Mouse (Mus musculus) E14TG2a.4 (cell line): Measurements from ENCODE around the gene Wdr63.

Experiments
- H3K27me3 ChIP-seq: 2 replicates; pipeline ENCODE4 v1.6.1; 2014; ENCODE audit warnings: low read length, control low read depth; ENCODE audit not compliant: insufficient read depth
- H3K36me3 ChIP-seq: 2 replicates; pipeline ENCODE4 v1.6.1; 2014; ENCODE audit warnings: low read length, control low read depth; ENCODE audit not compliant: insufficient read depth
- H3K4me1 ChIP-seq: replicated peaks from 2 replicates; pipeline ENCODE4 v1.6.1; 2014; ENCODE audit warnings: low read depth, low read length, control low read depth
- H3K4me3 ChIP-seq: replicated peaks from 2 replicates; pipeline ENCODE4 v1.5.1; 2014; ENCODE audit warnings: mild to moderate bottlenecking, low read length
- H3K9me3 ChIP-seq: 2 replicates; pipeline ENCODE4 v1.6.1; 2014; ENCODE audit warnings: low read length, control low read depth
- CTCF ChIP-seq: conservative IDR thresholded peaks from 2 replicates; pipeline ENCODE4 v1.5.1; 2014; ENCODE audit warnings: low read length
- NANOG ChIP-seq: IDR thresholded peaks from 2 replicates; pipeline ENCODE4 v1.6.1; 2014; ENCODE audit warnings: borderline replicate concordance, low read length, mixed read lengths
- POU5F1 ChIP-seq: IDR thresholded peaks from 2 replicates; pipeline ENCODE4 v1.6.1; 2014; ENCODE audit warnings: low read length, borderline replicate concordance

The Wdr63 gene

DNA sequence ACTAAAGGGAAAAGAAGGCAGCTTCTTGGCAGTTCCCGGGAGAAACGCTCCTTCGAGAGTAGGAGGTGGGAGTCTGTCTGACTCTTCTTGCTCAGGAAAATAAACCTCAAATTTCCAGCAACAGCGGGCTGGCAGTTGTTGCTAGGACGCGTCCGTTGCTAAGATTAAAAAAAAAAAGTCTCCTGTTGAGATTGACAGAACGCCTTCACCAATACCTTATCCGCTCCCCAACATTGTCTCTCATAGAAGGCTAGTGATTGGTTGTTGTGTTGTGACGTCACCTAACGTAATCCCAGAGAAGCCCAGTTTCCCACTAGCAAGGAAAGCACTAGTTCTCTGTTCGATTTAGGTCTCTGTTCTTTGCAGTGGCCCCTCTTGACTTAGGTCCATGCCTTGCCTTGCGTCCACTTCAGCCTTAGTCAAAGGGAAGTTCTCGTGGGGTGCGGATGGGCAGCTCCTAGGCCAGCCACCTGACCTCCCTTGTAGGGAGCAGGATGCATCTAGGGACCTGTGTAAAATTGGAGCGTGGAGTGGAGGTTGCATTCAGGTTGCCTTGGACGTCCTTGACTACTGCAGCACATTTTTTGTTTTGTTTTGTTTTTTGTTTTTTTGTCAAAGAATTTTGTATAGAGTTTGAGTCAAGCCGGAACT lies at the start of gene Wdr63:
Wdr63 (minus strand) TSS at position 210 of the 651 bp plus-strand sequence.
- no peak for TF ChIP-seq POU5F1
- peaks cover 8% of the 10 kb centered on the region for H3K4me1 ChIP-seq
- no peaks in the 10 kb centered on the region for H3K36me3 ChIP-seq
- no peaks in the 10 kb centered on the region for H3K9me3 ChIP-seq
- H3K27me3 ChIP-seq: peaks cover 9% of the 10 kb centered on the region
- H3K4me3 ChIP-seq: peak within 1 kb of the TSS; percentile 53

DNA sequence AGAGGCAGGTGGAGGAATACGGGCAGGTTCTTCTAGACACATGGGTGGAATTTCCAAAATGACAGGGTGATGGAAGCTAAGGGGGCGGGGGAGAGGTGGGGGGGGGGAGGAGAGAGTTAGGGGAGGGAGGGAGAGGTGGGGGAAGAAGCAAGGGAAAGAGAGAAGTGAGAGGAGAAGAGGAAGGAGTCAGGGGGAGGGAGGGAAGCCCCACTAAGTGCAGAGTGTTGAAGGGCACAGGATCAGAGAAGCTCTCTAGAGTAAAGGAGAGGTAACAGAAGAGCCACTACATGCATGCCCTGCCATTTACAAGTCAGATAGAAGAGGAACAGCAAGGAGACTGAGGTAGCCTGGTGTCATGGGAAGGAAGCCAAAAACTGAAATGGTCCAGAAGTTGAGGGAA lies 48.9 kb upstream of the Wdr63 start:
- Histone ChIP-seq H3K4me1 (no peaks in the 10 kb centered on the region), H3K27me3 (peaks cover 20% of the 10 kb centered on the region), H3K36me3 (no peaks in the 10 kb centered on the region), H3K4me3 (no peak overlapping the region), H3K9me3 (no peaks in the 10 kb centered on the region)
- TF ChIP-seq POU5F1 (no peak), NANOG (no peak), CTCF (no peak)

DNA sequence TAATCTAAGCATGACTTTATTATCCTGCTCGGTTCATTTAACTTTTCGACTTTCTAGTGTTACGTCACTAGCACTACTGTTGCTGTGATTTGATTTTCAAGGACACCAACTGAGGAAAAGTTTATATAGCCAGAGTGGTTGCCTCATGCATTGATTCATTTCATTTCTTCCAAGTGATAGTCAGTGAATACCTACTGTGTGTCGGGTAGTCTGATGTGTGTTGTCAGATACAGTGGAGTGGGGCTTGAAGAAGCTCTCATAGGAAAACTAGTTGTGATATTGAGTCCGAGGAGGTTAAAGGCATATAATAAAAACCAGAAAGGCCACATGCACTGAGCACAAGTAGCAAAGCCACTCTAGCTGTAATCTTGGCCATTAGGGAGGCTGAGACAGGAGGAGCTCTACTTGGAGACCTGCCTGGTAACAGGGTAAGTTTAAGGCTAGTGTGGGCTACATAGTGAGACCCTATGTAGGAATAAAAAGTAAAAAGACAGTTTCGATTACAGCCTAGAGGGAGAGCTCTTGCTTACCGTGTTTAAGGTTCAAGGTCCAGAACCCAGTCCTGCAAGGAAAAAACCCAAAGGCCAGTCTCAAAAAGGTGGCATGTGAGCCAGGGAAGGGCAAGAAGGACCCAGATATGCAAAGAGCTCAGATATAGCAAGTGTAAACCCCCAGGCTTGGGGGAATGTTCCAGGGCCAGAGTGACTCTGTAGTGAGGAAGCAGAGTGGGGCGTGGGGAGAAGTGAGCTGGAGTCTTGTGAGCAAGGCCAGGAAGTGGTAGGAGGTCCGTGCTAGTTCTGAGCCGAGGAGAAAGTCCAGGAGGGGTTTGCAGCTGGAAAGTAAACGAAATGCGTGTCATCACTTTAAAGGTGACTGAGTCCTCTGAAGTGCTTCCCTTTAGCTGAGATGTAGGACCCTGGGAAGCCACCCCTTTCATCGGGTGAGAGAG lies 48.0 kb upstream of the Wdr63 start:
- Histone ChIP-seq H3K4me3 (no peak overlapping the region), H3K9me3 (no peaks in the 10 kb centered on the region), H3K36me3 (no peaks in the 10 kb centered on the region), H3K4me1 (no peaks in the 10 kb centered on the region), H3K27me3 (peaks cover 29% of the 10 kb centered on the region)
- TF ChIP-seq NANOG (no peak), CTCF (no peak), POU5F1 (no peak)

DNA sequence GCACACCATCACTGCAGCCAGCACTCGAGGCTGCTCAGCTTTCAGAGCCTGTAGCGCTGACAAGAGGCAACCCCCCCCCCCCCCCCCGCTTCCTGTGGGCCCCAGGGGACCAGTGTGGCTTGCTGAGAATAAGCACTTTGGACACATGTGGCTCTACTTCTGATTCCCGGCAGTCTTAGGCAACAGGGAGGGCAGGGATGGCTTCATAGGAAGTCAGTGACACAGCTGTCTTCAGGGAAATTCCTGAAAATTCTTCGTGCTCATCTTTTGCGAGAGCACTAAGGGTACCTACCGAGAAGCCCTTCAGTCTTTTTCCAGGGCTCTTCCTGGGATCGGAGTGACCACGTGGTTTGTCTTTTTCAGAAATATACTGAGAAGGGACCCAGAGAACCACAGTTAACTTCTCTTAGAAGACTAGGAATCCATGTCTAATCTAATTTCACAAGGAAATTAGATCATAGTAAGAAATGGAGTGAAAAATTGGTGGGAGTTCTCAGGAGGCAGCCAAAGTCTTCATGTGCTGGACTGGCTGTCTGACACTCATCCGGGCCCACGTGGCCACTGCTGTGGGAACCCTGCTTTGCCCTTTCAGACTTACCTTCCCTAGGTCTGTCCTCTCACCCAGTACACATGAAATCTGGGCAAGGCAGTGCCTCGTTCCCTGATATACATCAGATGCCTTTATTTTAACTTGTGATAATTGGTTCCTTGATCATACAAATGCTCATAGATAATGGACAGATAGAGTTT lies 46.1 kb upstream of the Wdr63 start:
- TF ChIP-seq POU5F1 (no peak), CTCF (no peak), NANOG (no peak)
- no peaks in the 10 kb centered on the region for H3K36me3 ChIP-seq
- H3K4me1 ChIP-seq: peaks cover 16% of the 10 kb centered on the region
- no peaks in the 10 kb centered on the region for H3K9me3 ChIP-seq
- no peak overlapping the region for H3K4me3 ChIP-seq
- H3K27me3 ChIP-seq: peaks cover 47% of the 10 kb centered on the region

DNA sequence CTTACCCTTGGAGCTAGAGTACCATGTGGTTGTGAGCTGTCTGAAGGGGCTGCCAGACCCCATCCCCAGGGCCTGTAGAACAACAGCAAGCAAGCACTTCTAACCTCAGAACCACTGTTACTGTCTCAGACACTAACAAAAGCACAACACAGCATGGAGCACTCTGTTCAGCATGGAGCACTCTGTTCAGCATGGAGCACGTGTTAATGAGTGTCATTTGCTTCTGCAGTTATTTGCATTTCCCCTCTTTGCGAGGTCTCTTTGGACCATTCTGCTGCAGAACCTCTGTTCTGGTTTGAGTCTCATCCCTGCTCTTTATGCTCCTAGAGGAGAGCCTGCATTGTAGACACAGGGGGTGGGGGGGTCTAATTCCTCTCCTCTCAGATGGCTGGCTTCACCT lies 45.0 kb upstream of the Wdr63 start:
- Histone ChIP-seq H3K4me1 (peaks cover 17% of the 10 kb centered on the region), H3K27me3 (peaks cover 53% of the 10 kb centered on the region), H3K36me3 (no peaks in the 10 kb centered on the region), H3K4me3 (no peak overlapping the region), H3K9me3 (no peaks in the 10 kb centered on the region)
- TF ChIP-seq NANOG: no peak
- no peak for TF ChIP-seq CTCF
- TF ChIP-seq POU5F1: no peak

DNA sequence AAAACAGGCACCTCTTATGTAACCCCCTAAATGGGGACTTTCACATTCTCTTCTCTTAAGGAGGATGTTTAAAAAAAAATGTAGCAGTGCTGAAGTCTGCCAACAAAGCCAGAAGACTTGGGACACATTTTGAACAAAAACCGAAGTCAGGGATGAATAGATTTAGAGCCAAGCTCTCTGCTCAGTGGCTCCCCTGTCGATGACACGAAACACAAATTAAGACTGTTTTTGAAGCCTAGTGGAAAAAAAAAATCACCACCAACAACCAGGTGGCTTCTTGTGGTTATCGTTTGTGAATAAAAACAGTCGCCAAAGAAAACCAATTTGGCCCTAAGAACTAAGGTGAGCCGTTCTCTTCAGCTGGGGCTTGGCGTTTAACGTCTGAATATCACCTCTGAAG lies 44.4 kb upstream of the Wdr63 start:
- TF ChIP-seq NANOG (no peak), POU5F1 (no peak), CTCF (no peak)
- Histone ChIP-seq H3K4me1 (peaks cover 17% of the 10 kb centered on the region), H3K36me3 (no peaks in the 10 kb centered on the region), H3K9me3 (no peaks in the 10 kb centered on the region), H3K4me3 (no peak overlapping the region), H3K27me3 (peaks cover 53% of the 10 kb centered on the region)

DNA sequence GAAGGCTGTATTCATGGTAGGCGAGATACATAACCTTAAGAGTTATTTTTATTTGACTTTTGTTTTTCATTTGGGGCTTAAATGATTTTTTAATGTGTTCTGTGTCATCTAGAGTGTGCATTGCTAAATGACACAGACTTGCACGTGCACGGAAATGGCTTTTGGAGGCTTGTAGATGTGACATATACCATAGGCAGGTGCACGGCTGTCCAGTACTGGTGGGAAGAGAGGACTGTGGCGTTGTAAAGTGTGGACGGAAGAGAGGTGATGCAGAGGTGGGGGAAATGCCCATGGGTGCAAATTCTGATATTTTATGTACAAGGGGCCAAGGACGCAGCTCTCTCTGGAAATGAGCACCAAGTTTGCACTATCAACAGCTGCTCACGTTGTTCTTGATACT lies 43.8 kb upstream of the Wdr63 start:
- Histone ChIP-seq H3K4me3 (no peak overlapping the region), H3K4me1 (peaks cover 17% of the 10 kb centered on the region), H3K36me3 (no peaks in the 10 kb centered on the region), H3K9me3 (no peaks in the 10 kb centered on the region), H3K27me3 (peaks cover 49% of the 10 kb centered on the region)
- TF ChIP-seq POU5F1 (no peak), CTCF (no peak), NANOG (no peak)

DNA sequence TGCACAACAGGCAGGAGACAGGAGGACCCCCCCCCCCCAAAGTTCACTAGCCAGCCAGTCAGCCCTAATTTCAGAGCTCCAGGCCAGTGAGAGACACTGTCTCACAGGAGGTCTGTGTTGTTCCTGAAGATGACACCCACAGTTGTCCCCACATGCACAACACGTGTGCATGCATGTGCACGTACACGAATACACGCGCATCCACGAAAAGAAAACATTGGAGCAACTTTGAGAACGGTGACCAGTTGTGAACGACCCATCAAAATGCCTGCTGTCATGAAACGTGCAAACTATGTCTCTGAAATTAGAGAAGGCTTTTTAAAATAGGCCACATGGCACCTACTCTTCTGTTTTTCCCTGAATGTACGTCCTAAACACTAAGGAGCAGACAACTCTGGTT lies 43.4 kb upstream of the Wdr63 start:
- H3K4me3 ChIP-seq: no peak overlapping the region
- no peaks in the 10 kb centered on the region for H3K36me3 ChIP-seq
- peaks cover 46% of the 10 kb centered on the region for H3K27me3 ChIP-seq
- H3K9me3 ChIP-seq: no peaks in the 10 kb centered on the region
- TF ChIP-seq NANOG: no peak
- no peak for TF ChIP-seq POU5F1
- no peak for TF ChIP-seq CTCF
- peaks cover 17% of the 10 kb centered on the region for H3K4me1 ChIP-seq
